Mouse (Mus musculus) liver, embryonic 11.5 days (tissue): ENCODE measurements around the gene Ebf3. TPM values are rescaled to one million over a fixed set of nuclear protein-coding genes. Genes with fewer than 3 reads are reported as not detected.

Source experiments
- ATAC-seq: fragments of 200-750 bp; cut with Nextera tagmentation; replicated peaks from 2 replicates; pipeline ENCODE4 v1.8.0; 2017; ENCODE audit warnings: moderate number of reproducible peaks, mild to moderate bottlenecking, moderate TSS enrichment, moderate library complexity; ENCODE audit not compliant: low FRiP score
- DNase-seq: peaks from one replicate; pipeline ENCODE4 v3.0.0-alpha.2; 2017; ENCODE audit warnings: low spot score
- H3K27ac ChIP-seq: fragments of 300-500 bp; sonication (generic); 2 replicates; pipeline ENCODE4 v1.5.1; 2014; ENCODE audit warnings: mild to moderate bottlenecking, low read depth, low read length, control low read depth
- H3K27me3 ChIP-seq: fragments of 300-500 bp; sonication (generic); replicated peaks from 2 replicates; pipeline ENCODE4 v1.6.1; 2014; ENCODE audit warnings: low read length, mixed read lengths; ENCODE audit not compliant: control insufficient read depth, insufficient read depth
- H3K36me3 ChIP-seq: fragments of 300-500 bp; sonication (generic); 2 replicates; pipeline ENCODE4 v1.6.1; 2014; ENCODE audit warnings: mild to moderate bottlenecking, low read length, moderate library complexity, mixed read lengths; ENCODE audit not compliant: control insufficient read depth, insufficient read depth
- H3K4me1 ChIP-seq: fragments of 300-500 bp; sonication (generic); replicated peaks from 2 replicates; pipeline ENCODE4 v1.6.1; 2014; ENCODE audit warnings: low read length, mixed read lengths; ENCODE audit not compliant: control insufficient read depth, insufficient read depth
- H3K4me2 ChIP-seq: fragments of 300-500 bp; sonication (generic); 2 replicates; pipeline ENCODE4 v1.6.1; 2014; ENCODE audit warnings: mild to moderate bottlenecking, control low read depth, moderate library complexity
- H3K4me3 ChIP-seq: fragments of 300-500 bp; sonication (generic); 2 replicates; pipeline ENCODE4 v1.5.1; 2014; ENCODE audit warnings: low read depth, low read length, control low read depth
- H3K9ac ChIP-seq: fragments of 300-500 bp; sonication (generic); 2 replicates; pipeline ENCODE4 v1.6.1; 2014; ENCODE audit warnings: low read depth, low read length, control low read depth
- H3K9me3 ChIP-seq: fragments of 300-500 bp; sonication (generic); 2 replicates; pipeline ENCODE4 v1.6.1; 2016; ENCODE audit warnings: low read length, inconsistent platforms, mixed read lengths; ENCODE audit not compliant: control insufficient read depth
- WGBS: fragments of 180-500 bp; shearing (Covaris S2); extraction: QIAGEN DNeasy Blood & Tissue Kit; methylation state at CpG from one replicate; pipeline ENCODE4 v1.1.7; 2014; 5-methylcytosine and 5-hydroxymethylcytosine counted together
- polyA plus RNA-seq: library from polyadenylated mRNA; unstranded; fragments of >200 nt; fragmentation: Nextera tagmentation; extraction: Ambion mirVana; gene quantifications from 2 replicates; pipeline ENCODE4 v1.2.1, GENCODE M21; 2014

Ebf3 gene
- polyA plus RNA-seq, 1 experiment from 2014 or later = 0.55 TPM

DNA sequence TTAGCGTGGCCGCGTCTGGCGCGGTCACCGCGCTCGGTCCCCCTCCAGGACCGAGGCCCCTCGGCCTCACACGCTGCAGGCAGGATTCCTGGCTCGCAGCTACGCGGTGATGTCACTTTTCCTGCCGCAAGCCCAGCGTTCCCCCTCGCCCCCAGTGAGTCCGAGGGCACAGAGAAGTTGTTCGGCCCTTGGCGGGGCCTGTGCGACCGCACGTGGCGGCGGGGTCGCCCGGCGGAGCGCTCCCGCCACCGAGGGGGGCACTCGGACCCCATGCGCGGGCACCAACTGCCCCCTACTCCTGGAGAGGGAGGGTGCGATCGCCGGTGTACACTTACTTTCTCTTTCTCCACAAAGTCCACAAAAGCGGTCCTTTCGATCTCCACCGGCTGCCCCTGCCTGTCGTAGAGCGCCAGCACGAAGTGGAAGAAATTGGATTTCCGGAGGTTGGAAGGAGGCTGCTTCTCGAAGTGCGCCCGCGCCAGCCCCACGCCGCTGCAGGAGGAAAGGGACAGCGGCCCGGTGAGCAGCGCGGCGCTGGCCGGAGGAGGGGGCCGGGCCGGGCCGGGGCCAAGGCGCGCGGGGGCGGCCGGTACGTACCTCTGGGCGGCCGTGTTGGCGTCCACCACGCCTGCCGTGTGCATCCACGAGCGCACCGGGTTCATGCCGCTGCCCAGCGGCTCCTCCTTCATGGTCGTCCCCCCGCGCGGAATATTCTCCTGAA lies 902 bp downstream of the Ebf3 start:
- no peak overlapping the region for H3K9ac ChIP-seq
- no peak overlapping the region for H3K27ac ChIP-seq
- H3K4me1 ChIP-seq = peaks cover 18% of the 10 kb centered on the region
- H3K4me3 ChIP-seq = peak overlapping the region; percentile 57
- H3K36me3 ChIP-seq = no peaks in the 10 kb centered on the region
- ATAC-seq (0 out of 2 replicates have a peak, but pooled peaks have one; percentile 3), DNase-seq (peak; percentile 67)
- H3K27me3 ChIP-seq = peaks cover 98% of the 10 kb centered on the region
- WGBS = under 1% methylated on average over 77 of the region's 79 CpGs
- H3K4me2 ChIP-seq = peak overlapping the region; percentile 88
- no peaks in the 10 kb centered on the region for H3K9me3 ChIP-seq

DNA sequence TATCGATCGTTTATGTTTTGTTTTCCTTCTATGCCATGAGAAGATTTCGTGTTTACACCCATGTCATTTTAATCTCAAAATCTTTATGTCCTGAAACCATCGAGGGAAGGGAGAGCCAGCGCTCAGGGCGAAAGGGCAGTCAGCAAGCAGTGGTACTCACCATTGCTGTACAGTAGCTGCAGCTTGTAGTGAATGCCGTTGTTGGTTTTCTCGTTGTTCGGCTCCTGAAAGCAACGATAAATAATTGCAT lies 1.4 kb downstream of the Ebf3 start:
- H3K27me3 ChIP-seq = peaks cover 97% of the 10 kb centered on the region
- H3K9ac ChIP-seq = no peak overlapping the region
- ATAC-seq (no peak), DNase-seq (no peak)
- H3K27ac ChIP-seq = no peak overlapping the region
- peak overlapping the region; percentile 88 for H3K4me2 ChIP-seq
- under 1% methylated on average over 10 of the region's 10 CpGs for WGBS
- H3K4me1 ChIP-seq = peaks cover 18% of the 10 kb centered on the region
- H3K9me3 ChIP-seq = no peaks in the 10 kb centered on the region
- no peaks in the 10 kb centered on the region for H3K36me3 ChIP-seq
- H3K4me3 ChIP-seq = peak overlapping the region; percentile 57

DNA sequence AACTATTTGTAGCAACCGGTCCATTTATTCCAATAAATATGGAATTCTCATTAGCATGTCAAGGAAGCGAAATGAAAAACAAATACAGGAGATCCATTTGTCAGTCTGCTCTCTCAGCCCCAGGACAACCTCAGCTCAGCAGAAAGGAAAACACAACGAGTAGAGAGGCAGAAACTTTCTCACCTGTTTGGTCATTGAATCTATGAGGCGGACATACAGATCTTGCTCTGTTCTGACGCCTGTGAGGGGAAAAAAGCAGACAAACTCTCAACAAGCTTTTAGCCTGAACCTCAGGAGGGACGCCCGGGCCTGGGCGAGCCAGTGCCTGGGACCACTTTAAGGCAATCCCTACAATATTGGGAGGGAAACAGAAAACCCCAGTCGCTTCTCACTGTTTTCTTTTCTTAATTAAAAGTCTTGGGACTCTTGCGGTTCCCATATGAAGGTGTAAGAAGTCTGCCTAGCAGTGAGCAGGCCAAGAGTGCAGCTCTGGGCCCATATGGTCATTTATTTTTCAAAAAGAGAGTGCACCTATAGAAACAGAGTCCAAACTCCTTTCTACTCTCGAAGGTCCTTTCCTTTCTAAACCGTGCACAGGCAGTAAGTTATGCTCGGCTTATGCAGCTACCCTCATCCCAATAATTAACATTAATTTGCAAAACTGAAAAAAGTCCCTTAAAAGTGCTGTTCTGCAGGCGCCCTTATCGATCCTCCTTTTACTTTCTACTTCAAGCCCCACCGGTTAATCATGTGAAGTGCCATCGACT lies 1.9 kb downstream of the Ebf3 start:
- H3K27ac ChIP-seq = no peak overlapping the region
- DNase-seq (no peak), ATAC-seq (no peak)
- H3K27me3 ChIP-seq = peaks cover 95% of the 10 kb centered on the region
- no peaks in the 10 kb centered on the region for H3K9me3 ChIP-seq
- WGBS = 4% methylated on average over 17 of the region's 17 CpGs
- H3K9ac ChIP-seq = no peak overlapping the region
- no peaks in the 10 kb centered on the region for H3K36me3 ChIP-seq
- H3K4me1 ChIP-seq = peaks cover 18% of the 10 kb centered on the region
- H3K4me2 ChIP-seq = peak overlapping the region; percentile 88
- H3K4me3 ChIP-seq = peak overlapping the region; percentile 57; the same call in 1 of the 2 replicates

DNA sequence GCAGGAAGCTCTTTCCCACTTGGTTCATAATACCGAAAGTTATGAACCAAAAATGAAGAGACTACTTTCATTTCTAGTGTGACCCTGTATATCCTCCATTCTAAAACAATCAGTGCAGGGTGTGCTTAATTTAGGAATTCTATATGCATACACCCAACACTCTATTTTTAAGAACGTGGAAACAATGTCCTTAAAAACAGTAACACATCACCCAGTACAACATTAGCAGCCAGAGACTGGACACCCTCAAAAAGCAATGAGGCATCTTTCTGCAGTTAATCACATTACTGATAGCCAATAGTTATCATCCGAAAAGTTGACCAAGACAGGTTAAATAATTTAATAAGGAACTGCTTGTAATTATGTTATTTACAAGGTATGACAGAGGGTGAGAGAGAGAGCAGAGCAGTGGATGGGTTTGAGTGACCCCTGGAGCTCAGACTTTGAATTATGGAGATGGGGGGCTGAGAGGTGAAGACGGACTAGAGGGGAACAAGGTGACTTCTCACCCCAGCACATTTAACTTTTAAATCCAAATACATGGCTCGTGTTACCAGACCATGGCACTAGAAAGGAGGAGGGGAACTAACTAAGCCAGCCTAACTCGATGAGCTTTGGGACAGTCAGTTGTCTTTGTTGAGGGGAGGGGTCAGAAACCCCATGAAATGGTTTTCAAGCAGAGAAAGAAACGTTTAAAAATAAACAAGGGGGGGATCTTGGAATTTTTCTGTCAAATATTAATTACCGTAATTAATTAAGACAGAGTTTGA lies 2.7 kb downstream of the Ebf3 start:
- H3K4me2 ChIP-seq = no peak overlapping the region
- no peak overlapping the region for H3K9ac ChIP-seq
- H3K27ac ChIP-seq = no peak overlapping the region
- WGBS = 5% methylated on average over 8 of the region's 8 CpGs
- H3K4me1 ChIP-seq = peaks cover 18% of the 10 kb centered on the region
- peaks cover 95% of the 10 kb centered on the region for H3K27me3 ChIP-seq
- H3K36me3 ChIP-seq = no peaks in the 10 kb centered on the region
- ATAC-seq (no peak), DNase-seq (no peak)
- H3K9me3 ChIP-seq = no peaks in the 10 kb centered on the region
- H3K4me3 ChIP-seq = no peak overlapping the region

DNA sequence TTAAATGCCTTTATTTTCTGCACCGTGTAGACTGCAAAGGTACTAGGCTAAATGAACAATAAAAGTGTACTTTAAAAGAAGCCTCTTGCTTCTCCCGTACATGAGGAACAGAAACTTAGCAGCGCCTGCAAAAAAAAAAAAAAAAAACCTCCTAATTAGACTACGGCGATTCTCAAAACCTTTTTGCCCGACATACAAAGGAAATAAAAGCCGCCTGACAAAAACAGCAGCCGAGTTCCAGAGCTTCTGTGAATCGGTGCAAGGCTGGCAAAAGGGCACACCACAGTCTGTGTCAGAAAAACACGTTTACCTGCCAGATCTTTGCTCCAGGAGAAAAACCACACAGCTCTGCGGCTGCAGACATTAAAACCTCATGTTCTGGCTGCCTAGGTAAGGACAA lies 3.4 kb downstream of the Ebf3 start:
- Histone ChIP-seq H3K27me3 (peaks cover 95% of the 10 kb centered on the region), H3K27ac (no peak overlapping the region), H3K4me2 (0 out of 2 replicates have a peak overlapping the region, but pooled peaks have one; percentile 7), H3K4me1 (peaks cover 18% of the 10 kb centered on the region), H3K36me3 (no peaks in the 10 kb centered on the region), H3K4me3 (peak overlapping the region; percentile 34; the same call in 1 of the 2 replicates), H3K9me3 (no peaks in the 10 kb centered on the region), H3K9ac (no peak overlapping the region)
- DNase-seq (no peak), ATAC-seq (no peak)
- WGBS = 3% methylated on average over 11 of the region's 11 CpGs

DNA sequence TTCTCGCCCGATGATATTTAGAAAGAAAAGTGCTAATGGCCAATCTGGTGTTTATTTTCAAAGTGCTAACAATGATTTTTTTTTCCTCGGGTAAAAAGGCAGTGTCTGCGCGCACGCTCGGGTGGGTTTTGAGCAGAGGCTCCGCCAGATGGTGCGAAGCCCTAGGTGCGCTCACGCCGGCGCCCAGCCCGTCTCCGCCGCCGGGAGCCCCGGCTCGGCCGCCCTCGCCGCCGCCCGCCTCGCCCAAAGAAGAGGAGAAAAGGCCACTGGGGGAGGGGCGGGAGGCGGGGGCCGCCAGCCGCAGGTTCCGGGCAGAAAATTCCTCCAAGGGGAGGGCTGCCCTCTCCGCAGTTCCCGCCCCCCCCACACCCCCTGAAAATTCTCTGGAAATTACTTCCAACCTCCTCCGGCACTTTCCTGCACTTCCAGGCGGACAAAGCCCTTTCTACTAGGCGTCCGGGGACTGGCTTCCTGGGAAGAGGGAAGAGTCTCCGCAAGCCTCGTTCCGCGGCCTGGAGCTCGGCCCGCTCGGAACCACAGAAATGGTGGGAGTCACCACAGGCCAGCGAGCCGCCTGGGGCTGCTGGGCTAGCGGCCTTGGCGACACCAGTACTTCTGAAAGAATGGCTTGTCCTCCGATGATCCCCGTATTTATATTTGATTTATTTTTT lies 4.0 kb downstream of the Ebf3 start:
- H3K27me3 ChIP-seq = peaks cover 92% of the 10 kb centered on the region
- ATAC-seq (no peak), DNase-seq (no peak)
- no peaks in the 10 kb centered on the region for H3K9me3 ChIP-seq
- H3K4me2 ChIP-seq = peak overlapping the region; percentile 55
- no peak overlapping the region for H3K27ac ChIP-seq
- WGBS = 1% methylated on average over 47 of the region's 49 CpGs
- peak overlapping the region; percentile 34 for H3K4me3 ChIP-seq
- no peaks in the 10 kb centered on the region for H3K36me3 ChIP-seq
- H3K9ac ChIP-seq = no peak overlapping the region
- peaks cover 18% of the 10 kb centered on the region for H3K4me1 ChIP-seq

DNA sequence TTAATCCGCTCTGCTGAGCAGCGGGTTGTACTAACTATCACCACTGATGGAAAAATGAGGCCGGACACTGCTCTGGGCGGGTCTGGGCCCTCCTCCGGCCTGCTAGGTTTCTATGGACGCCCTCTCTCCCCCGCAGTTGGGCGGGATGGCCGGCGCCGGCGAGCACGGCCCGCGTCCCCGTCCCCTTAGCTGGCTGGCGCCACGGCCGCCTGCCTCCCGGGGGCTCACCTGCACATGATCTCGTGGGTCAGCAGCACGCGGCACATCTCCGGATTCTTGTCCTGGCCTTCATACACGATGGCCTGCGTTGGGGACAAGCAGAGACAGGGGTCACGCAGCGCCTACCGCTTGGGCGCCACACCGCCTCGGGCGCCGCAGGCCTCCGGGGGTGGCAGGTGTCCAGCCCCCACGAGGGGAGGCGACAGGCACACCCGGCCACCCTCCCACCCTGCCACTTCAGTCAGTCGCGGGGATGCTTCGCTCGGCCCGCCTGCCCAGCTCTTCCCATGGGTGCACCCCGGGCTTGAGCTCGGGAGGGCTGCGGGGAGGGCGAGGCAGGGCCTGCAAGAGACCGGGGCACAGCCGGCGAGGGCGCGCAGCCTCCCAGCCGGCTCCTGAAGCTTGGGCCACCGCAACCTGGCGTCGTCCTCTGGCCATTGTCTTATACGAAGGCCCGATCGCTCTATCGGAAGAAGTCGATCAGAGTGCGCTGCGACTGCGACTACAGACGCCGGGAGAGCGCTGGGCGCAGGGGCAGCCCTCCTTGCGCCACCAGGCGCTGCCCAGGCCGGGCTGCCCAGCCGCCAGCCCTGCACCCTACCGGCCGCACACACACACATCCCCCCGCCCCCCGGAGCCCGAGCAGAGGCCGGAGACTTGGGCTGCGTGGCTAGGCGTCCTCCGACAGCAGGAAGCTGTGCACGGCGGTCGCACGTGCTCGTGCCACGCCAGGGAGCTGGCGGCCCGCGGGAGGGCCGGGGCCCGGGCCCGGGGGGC lies 4.9 kb downstream of the Ebf3 start:
- H3K36me3 ChIP-seq = no peaks in the 10 kb centered on the region
- 2% methylated on average over 86 of the region's 93 CpGs for whole genome bisulfite sequencing
- DNase-seq (no peak), ATAC-seq (no peak)
- no peak overlapping the region for H3K27ac ChIP-seq
- H3K9ac ChIP-seq = no peak overlapping the region
- peaks cover 18% of the 10 kb centered on the region for H3K4me1 ChIP-seq
- peak overlapping the region; percentile 34 for H3K4me3 ChIP-seq
- H3K27me3 ChIP-seq = peaks cover 88% of the 10 kb centered on the region
- no peaks in the 10 kb centered on the region for H3K9me3 ChIP-seq
- peak overlapping the region; percentile 55 for H3K4me2 ChIP-seq
